Mouse (Mus musculus): Measurements from ENCODE around the gene Colq. TPM values are rescaled to one million over a fixed set of nuclear protein-coding genes. Genes with fewer than 3 reads are reported as not detected.

Colq gene
- polyA plus RNA-seq, 1 experiment = 108 TPM

GRCm38 (mm10) chr14:31482417-31482816 is 108.7 kb downstream of the Colq start:
- no peaks in the 10 kb centered on the region for H3K27me3 ChIP-seq (ENCODE audit: control insufficient read depth, insufficient read depth, low read length)
- H3K36me3 ChIP-seq (ENCODE audit: control insufficient read depth, insufficient read depth, low read length) = peaks cover 4% of the 10 kb centered on the region
- no peak overlapping the region for H3K4me3 ChIP-seq (ENCODE audit: control insufficient read depth, low read depth, low read length)
- no peak overlapping the region for H3K27ac ChIP-seq (ENCODE audit: control insufficient read depth, insufficient read depth, low read depth, low read length)
- TF ChIP-seq CTCF (IDR thresholded peaks at IDR 0.05; ENCODE audit: control insufficient read depth, insufficient read depth, insufficient replicate concordance, low read depth, low read length) = no peak
- H3K4me1 ChIP-seq (ENCODE audit: control insufficient read depth, insufficient read depth, low read length) = no peaks in the 10 kb centered on the region

GRCm38 (mm10) chr14:31473297-31473696 is 117.8 kb downstream of the Colq start:
- no peaks in the 10 kb centered on the region for H3K27me3 ChIP-seq (ENCODE audit: control insufficient read depth, insufficient read depth, low read length)
- no peaks in the 10 kb centered on the region for H3K4me1 ChIP-seq (ENCODE audit: control insufficient read depth, insufficient read depth, low read length)
- no peak overlapping the region for H3K27ac ChIP-seq (ENCODE audit: control insufficient read depth, insufficient read depth, low read depth, low read length)
- TF ChIP-seq CTCF (IDR thresholded peaks at IDR 0.05; ENCODE audit: control insufficient read depth, insufficient read depth, insufficient replicate concordance, low read depth, low read length) (no peak), POLR2A (IDR thresholded peaks at IDR 0.05; ENCODE audit: control insufficient read depth, low read depth, low read length) (no peak)
- H3K4me3 ChIP-seq (ENCODE audit: control insufficient read depth, low read depth, low read length) = no peak overlapping the region
- no peaks in the 10 kb centered on the region for H3K36me3 ChIP-seq (ENCODE audit: control insufficient read depth, insufficient read depth, low read length)

Other genes with a start within 250 kb of the Colq start
- gene Sh3bp5, start 155.3 kb downstream of the Colq start, polyA plus RNA-seq (2012; rRNA removed) = 39.6 and 41.2 TPM in 2 replicates
- 27.1 and 37.5 TPM in 2 replicates for gene Eaf1, start 96.9 kb downstream of the Colq start, polyA plus RNA-seq (2012; rRNA removed)
- 30.9 and 35.4 TPM in 2 replicates for gene Mettl6, start 96.3 kb downstream of the Colq start, polyA plus RNA-seq (2012; rRNA removed)
- gene Gm49387, start 49.5 kb upstream of the Colq start, polyA plus RNA-seq (2012; rRNA removed) = 0.76 and 1.2 TPM in 2 replicates
- gene Btd, start 49.7 kb upstream of the Colq start, polyA plus RNA-seq (2012; rRNA removed) = 6.6 and 7.7 TPM in 2 replicates
- gene Hacl1, start 49.9 kb upstream of the Colq start, polyA plus RNA-seq (2012; rRNA removed) = 11.3 and 15.1 TPM in 2 replicates
- gene Ankrd28, start 239.3 kb upstream of the Colq start, polyA plus RNA-seq (2012; rRNA removed) = 20.9 and 25.7 TPM in 2 replicates

Data from testis, adult 2 months (tissue).